Mouse (Mus musculus) ovary, postnatal 36 days (tissue): ENCODE results near the gene Htr2c.

Experiments
- DNase-seq: peaks from one replicate; pipeline ENCODE4 v3.0.0; 2022; ENCODE audit warnings: low spot score, mixed read lengths

Gene Htr2c

DNA sequence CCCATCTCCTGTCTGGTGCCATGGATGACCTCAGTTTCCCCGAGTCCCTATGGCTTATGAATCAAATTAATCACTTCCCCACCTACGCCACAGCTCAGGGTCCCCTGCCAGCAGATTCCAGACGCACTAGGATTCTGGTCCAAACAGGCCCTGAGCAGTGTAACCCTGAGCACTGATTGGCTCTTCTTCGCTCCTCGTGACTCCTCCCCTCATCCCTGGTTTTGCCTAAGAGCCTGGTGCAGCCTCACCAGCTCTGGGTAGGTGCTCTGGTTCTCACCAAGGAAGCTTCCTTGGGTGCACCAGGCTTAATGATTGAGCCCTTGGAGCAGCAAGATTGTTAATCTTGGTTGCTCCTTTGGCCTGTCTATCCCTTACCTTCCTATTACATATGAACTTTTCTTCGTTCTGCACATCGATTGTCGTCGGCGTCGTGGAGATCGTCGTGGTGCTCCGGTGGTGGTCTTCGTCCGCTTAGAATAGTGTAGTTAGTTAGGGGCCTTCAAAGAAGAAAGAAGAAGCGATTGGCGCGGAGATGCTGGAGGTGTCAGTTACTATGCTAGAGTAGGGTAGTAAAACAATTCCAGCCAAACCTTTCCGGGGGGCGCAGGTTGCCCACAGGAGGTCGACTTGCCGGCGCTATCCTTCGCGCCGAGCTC, at the start of gene Htr2c:
Gene Htr2c (plus strand): TSS at position 256 of the 656 bp plus-strand sequence.
- DNase-seq = no peak

DNA sequence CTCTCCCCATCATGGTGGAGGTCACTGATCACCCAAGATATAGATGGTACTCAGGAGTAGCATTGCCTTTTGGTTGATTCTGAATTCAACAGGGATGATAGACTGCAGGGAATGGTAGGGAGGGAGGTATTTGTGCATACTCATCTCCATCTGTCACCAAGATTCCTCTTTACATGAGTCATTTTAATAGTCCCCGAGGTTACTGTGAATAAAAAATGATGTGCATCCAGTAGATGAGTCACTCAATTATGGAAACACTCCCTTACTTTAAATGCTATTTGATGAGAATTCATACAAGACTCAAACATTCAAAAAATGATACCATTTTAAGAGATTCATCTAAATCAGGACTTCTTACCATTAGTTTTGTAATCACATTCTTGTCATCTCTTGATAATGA, 34.1 kb upstream of the Htr2c start:
- no peak for DNase-seq

- no peak for DNase-seq
Measured at GRCm38 (mm10) chrX:146936332-146936731, 26.0 kb upstream of the Htr2c start.

DNA sequence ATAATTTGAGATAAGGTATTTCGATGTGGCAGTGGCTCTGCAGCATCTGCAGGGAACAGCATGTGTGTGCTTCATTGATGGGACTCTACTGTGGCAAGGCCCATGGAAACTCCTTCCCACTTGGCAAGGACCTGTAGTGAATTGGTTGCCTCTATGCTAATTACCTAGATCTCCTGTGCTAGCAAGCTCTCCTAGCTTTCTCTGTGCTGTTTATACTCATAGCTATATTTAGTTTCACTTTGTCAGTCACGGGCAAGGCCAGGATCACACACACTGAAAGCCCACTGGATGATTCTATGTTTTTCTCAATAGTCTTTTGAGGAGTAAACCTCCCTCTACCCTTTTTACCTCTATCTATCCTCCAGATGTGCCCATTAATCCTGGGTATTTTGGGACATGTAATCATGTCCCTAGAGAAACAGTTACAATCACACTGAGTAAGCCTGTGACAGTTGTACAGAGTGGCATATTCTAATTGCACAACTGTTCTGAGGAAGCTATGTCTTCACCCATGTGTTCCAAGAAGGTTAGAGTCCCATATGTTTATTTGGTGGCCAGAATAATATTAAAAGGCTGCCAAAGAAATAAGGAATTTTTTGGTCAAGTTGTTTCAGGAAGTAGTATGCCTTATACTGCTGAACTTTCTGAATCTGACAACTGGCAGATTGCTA, 16.0 kb upstream of the Htr2c start:
- no peak for DNase-seq

DNA sequence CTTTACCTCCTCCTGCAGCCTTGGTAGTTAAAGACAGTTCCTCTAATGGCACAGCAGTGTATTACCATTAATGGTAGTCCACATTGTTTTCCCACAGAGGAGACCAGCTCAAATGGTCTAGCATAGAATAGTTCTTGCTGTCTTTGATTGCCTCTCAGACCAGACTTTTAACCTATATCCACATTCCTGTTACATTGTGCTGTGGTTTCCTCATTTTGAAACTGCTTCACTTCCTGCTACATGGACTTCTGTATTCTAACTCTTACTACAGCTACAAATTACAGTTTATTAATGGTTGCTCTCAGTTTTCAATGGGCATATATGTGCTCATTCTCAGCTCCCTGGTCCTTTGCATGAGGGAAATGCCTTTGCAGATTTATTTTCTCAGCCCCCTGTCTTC, 15.3 kb upstream of the Htr2c start:
- no peak for DNase-seq

DNA sequence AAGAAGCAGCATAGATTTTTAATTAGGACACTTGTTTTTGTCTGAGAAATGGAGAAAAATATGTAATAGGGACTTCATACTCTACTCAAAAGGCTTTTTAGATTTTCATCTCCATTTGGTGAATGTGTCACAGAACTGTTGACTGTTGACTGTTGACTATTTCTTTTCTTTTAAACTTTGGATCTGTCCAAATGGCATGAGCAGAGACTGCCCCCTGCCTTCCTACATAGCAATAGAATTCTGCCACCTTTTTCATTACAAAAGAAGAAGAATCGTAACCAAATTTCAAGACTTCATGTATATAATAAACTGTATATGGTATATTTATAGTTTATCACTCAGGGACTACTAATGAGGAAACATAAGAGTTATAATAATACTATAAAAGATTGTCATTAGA, 3.7 kb upstream of the Htr2c start:
- no peak for DNase-seq

- no peak for DNase-seq
Measured at GRCm38 (mm10) chrX:146959960-146960359, 2.4 kb upstream of the Htr2c start.

GRCm38 (mm10) chrX:146962914-146963547, 718 bp downstream of the Htr2c start:
- DNase-seq = no peak

DNA sequence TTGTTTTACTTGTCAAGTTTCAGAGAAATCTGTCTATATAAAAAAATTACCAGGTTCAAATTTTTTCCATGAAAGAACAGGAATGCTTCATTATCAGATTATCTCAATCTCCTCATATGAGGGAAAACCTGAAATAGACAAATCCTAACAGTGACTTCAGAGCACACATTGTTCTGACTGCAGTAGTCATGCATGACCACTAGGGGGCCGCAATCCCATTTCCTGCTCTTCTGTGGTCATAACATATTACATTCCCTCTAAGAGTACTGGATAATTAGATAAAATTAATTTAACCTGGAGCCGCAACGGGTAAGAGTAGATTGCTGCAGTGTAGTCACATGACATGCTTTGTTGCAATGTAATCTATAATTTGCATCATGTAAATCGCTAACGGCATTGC, 17.6 kb downstream of the Htr2c start:
- peak; percentile 9 for DNase-seq

- DNase-seq = no peak
Measured at GRCm38 (mm10) chrX:147055730-147056129, 93.4 kb downstream of the Htr2c start.

- DNase-seq = no peak
Measured at GRCm38 (mm10) chrX:147071622-147072021, 109.3 kb downstream of the Htr2c start.

DNA sequence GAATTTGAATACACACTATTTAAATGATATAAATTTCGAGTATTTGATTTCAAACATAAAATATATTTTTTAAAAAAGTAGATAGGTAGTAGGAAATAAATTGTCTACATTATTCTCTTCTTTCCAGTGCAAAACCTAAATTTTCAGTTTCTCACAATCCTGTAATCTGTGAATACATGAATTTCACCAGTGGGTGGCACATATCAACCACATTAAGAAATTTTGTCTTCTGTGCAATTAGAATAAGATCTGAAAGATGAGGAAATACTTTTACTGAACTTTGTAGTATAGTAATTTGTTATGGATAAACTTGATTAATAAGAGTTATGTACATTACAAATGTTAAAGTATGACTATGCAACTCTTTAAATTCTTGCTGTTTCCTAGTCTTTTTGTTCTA, 156.8 kb downstream of the Htr2c start:
- DNase-seq = no peak

DNA sequence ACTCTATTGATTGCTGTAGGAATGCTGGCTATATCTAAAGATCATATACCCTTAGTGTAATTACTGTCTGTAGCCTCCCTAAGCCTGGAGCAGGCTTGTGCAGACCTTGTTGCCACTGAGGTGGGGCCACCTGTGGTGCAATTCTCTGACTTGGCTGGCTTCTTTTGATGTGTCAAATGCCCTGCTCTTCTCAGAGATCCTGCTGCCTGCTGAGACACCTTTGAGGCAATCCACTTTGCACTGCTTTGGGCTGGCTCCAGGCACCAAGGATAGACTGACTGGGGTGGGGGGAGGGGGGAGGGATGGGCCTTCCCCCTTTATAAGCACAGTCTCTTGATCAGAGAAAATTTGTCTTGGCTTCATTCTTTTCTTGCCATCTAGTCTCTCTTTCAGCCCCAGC, 252.9 kb downstream of the Htr2c start:
- DNase-seq = no peak

DNA sequence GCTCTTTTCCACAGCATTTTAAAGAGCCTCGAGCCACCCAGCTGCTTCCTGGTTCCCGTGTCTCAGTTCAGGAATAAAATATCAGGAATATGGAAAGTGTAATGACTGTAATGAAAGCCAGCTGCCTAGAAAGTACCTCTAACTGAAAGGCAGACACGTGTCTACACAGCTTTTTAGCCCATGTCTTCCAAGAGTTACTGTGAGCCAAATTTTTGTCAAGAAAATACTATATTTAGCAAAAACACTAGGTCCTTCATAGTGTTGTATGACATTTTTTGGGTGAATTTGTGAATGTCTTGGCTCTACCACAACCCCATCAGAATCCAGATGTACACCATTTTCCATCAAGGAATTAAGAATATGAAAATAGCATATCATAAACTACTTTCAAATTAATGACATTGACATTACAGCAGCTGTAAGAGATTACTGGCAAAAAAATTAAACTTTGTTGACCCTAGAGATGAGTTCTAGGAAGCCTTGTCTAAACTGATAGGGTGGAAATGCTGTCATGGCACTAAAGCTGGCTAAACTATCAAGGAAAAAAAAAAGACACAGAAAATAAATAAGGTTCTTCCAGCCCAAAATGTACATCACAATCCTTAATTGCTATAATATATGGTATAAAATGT, 255.2 kb downstream of the Htr2c start:
- no peak for DNase-seq

- no peak for DNase-seq
Measured at GRCm38 (mm10) chrX:147238806-147239542, 276.7 kb downstream of the Htr2c start.
